Mouse (Mus musculus) brain, adult 2 months (tissue): Measurements from ENCODE around the gene Gm42715.

Experiments
- DNase-seq: peaks from one replicate; pipeline ENCODE4 v3.0.0; 2011; ENCODE audit warnings: low read depth, low spot score

Gene Gm42715

DNA sequence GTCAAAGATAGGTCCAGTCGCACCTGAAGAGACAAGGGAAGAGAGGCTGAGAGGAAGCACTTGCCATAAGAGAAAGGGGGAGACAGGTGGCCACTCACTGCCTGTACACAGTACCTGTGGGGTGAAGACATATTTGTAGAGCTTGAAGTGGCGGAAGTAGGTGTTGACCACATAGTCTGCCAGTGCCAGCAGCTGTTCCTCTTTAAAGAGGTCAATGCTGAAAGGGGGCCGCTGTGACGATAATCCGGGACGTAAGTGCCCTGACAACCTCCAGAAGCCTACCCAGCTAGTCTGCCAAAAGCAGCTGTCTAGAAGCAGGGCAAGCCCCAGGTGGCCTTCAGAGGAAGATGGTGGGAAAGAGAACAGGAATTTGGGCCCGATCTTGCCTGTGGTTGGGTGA is 65.6 kb downstream of the Gm42715 start:
- DNase-seq: no peak

GRCm38 (mm10) chr7:127586149-127586548 is 66.8 kb downstream of the Gm42715 start:
- no peak for DNase-seq

DNA sequence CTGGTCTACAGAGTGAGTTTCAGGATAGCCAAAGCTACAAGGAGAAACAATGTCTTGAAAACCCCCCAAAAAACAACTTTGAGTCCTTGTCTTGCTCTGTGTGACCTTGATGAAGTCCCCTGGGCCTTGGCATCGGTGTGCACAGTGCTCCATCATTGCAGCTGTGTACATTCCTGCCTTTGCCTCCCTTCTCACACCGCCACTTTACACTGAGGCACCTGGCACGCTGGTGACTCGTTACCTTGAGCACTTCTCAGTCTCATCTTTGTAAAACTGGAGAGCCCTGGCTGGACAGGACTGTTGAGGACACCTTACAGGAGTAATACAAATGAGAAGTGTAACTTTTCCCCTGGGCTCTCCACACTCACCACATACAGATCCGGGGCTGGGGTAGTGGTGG is 67.8 kb downstream of the Gm42715 start:
- no peak for DNase-seq

- DNase-seq: peak; percentile 99
Measured at GRCm38 (mm10) chr7:127588011-127588871, 68.9 kb downstream of the Gm42715 start, which contains the start of the genes Ccdc189 and Rnf40. Gene Ccdc189, minus strand, starts transcription at chr7:127588595. Gene Rnf40, plus strand, starts transcription at chr7:127588767.

DNA sequence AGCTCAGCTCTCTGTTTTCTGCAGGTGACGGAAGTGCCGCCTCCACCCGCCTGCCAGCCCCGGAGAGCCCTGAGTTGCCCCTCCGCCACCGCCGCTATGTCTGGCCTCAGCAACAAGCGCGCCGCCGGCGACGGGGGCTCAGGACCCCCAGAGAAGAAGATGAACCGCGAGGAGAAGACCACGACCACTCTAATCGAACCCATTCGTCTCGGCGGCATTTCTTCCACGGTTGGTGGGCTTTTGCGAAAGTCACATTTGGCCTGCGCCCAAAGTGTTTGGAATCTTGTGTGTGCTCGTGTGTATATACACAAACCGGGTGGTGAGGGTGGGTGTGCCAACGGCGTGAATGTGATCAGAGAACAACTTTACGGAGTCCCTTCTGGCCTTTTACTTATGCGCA is 69.5 kb downstream of the Gm42715 start:
- DNase-seq: no peak

DNA sequence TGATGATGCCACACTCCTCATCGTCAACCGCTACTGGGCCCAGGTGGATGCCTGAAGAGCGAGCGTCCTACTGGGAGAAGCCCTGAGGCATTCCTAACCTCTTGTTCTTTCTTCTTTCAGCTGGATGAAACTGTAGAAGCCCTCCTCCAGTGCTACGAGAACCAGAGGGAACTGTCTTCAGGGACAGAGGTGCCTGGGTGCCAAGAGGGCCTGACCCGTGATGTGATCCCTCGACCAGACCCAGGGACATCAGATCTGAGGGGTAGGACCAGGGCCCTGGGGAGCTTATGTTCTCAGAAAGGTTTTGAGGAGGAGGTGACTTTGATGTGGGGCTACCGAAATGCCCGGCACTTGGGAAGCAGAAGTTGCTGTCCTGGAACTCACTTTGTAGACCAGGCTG is 70.3 kb downstream of the Gm42715 start:
- no peak for DNase-seq

- no peak for DNase-seq
Measured at GRCm38 (mm10) chr7:127591108-127591507, 71.7 kb downstream of the Gm42715 start.

DNA sequence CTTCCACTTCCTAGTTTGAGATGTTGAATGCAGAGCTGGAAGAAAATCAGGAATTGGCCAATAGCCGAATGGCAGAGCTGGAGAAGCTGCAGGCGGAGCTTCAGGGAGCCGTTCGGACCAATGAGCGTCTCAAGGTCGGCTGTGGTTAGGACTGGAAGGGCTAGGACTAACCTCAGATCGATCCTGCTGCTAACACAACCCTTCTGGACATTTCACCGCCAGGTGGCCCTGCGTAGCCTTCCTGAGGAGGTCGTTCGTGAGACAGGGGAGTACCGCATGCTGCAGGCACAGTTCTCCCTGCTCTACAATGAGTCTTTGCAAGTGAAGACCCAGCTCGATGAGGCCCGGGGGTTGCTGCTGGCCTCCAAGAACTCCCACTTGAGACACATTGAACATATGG is 73.2 kb downstream of the Gm42715 start:
- no peak for DNase-seq

- DNase-seq: no peak
Measured at GRCm38 (mm10) chr7:127596747-127597146, 77.4 kb downstream of the Gm42715 start.

- no peak for DNase-seq
Measured at GRCm38 (mm10) chr7:127600612-127601011, 81.2 kb downstream of the Gm42715 start.

DNA sequence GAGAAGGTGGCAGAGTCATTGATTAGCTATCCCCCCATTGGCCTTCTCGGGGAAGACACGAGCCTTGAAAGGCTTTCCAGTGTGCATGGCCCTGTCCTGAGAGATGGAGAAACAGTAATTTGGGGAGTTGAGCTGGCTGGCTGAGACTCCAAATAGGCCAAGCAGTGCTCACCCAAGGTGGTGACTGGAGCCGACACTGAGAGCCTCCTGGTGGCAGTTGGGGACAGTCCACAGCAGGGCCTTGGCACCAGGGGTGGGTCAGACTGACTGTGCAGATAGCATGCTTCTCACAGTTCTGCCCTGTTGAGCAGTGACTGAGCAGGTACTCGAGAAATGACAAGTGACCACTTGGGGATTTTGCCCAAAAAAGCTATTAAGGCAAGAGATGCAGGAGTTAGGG is 82.4 kb downstream of the Gm42715 start:
- DNase-seq: no peak

- DNase-seq: no peak
Measured at GRCm38 (mm10) chr7:127602903-127603302, 83.5 kb downstream of the Gm42715 start.

DNA sequence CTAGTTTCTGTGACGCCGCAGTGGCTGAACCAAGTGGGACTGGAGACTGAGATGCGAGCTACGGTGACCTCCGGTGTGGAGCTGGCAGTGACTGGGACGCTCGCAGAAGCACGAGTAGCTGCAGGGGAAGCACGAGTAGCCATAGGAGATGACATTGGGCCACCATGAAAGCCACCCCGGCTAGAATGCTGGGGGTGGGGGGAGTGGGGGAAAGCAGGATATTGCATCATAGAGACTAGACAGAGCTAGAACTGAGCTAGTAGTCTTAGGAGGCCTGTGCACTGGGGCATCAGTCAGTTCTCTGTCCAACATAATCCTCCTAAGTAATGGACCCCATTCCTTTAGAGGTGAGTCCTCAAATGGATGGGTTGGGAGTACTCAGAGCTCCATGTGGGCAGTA is 84.9 kb downstream of the Gm42715 start:
- DNase-seq: no peak

DNA sequence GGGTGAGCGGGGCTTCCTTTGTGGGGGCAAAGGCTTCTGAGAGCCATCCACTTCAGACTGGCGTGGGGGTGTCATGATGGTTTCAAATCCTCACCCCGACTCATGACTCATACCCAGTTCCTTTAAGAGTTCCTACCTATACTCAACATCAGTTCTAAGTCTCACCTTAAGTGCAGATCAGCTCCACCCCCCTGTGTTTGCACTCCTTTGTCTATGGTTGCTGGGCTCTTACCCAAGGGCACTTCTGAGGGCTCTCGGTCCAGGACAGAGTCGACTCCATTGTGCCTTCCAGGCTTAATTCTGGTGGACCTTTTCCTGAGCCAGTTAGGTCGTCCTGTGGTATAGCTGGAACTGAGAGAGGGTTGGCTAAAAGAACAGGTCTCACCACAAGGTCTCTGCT is 87.8 kb downstream of the Gm42715 start:
- no peak for DNase-seq

GRCm38 (mm10) chr7:127611011-127611410 is 91.6 kb downstream of the Gm42715 start:
- no peak for DNase-seq

DNA sequence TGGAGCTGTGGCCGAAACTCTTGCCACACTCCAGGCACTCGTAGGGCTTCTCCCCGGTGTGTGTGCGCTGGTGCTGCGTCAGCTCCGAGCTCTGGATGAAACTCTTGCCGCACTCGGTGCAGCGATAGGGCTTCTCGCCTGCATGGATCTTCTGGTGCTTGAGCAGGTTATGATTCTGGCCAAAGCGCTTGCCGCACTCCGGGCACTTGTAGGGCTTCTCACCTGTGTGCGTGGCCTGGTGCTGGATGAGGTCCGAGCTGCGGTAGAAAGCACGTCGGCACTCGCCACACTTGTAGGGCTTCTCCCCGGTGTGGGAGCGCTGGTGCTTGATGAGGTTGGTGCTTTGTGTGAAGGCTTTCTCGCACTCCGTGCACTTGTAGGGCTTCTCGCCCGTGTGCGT is 92.2 kb downstream of the Gm42715 start:
- DNase-seq: no peak

GRCm38 (mm10) chr7:127613501-127613900 is 94.1 kb downstream of the Gm42715 start:
- no peak for DNase-seq

DNA sequence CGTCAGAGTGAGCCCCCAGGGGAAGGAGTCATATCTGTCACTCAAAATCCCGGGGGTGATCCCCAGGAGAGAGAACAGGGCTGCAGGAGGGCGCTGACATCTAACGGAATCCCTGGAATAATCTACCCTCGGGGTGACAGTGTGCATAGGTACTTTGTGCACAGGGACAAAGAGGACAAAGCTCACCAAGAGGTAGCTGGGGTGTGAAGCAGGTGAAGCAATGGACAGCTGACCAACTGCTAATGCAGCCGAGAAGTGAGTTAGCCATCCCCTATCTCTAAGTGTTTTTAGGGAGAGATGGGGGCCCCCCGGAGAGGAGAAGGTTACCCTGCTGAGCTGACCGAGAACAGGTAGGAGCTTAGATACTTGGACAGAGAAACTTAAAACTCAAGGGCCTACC is 94.7 kb downstream of the Gm42715 start:
- no peak for DNase-seq

DNA sequence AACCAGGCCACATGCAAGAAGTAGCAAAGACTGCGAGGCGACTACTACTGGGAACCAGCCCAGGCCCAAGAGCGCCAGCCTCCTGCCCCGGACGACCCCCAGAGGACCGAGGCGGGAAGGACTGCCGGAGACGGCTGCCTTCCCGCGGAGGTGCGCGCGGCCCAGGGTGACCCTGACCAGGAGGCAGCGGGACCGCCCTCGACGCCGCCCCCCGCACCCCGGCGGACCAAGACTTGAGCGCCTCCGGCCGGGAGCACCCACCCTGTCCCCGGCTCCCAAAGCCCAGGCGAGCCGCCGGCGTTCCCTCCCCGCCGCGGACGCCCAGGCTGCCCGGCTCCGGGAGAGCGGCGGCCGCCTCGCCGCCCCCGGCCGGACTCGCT is 95.1 kb downstream of the Gm42715 start:
- peak; percentile 15 for DNase-seq

DNA sequence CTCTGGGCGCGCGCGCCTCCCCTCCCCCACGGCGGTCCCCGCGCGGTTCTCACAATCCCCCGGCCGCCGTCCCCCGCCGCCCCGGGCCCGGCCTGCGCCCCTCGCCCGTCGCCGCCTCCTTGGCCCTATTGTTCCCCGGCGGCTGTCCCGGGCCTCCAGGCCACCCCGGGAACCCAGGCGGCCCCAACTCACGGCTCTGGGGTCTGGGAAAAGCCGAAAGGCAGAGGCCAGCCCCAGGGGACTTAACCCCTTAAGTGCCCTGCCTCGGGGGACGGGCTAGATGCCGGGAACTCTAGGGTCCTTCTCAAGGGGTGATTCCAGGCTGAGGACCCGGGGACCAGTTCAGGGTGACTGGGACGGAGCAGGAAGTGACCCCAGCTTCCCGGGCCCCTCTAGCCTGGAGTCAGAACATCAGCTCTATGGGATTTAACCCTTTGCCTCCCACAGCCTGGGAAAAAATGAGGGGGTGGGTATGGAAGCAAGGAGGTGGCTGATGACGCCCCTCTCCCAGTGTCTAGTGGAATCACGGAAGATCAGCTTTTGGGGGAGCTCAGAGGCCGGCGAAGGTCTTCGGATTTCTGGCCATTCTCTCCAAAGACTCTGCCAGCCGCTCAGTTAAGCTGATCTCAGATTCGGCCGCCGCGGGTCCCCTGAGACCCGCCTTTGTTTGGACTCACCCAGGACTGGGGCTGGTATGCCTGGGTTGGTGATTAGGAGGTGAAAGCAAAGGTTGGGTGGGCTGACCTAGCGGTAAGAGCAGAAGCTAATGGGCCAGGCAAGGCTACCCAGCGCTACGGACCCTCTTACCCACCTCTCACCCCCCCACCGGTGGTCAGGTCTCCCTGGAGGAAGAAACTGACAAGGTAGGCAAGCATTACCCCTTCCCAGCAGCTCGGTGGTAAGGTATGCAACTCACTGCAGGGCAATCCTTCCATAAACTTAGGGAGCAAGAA is 95.8 kb downstream of the Gm42715 start, which contains the start of gene Zfp629:
Gene Zfp629 (minus strand): TSS at position 907 of the 953 bp plus-strand sequence.
- DNase-seq: peak; percentile 90

DNA sequence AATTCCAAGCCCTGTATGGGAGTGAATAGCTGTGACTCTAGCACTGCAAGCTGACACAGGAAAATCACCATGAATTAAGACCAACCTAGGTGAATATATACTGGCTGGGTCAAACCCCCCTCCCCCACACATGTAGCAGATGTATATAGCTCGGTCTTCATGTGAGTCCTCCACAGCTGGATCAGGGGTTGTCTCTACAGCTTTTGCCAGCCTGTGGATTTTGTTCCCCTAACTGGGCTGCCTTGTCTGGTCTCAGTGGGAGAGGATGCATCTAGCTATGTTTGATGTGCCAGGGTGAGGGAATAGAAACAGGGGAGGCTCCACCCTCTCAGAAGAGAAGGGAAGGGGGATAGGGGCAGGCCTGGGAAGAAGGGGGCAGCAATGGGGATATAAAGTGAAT is 97.0 kb downstream of the Gm42715 start:
- DNase-seq: no peak
